Mouse (Mus musculus) liver, postnatal 0 days (tissue): ENCODE results near the gene Arnt. TPM values are rescaled to one million over a fixed set of nuclear protein-coding genes. Genes with fewer than 3 reads are reported as not detected.
A peak's percentile ranks its signal among the peaks of the same experiment; 100 is the strongest.

Experiments used
- ATAC-seq: fragments of 200-750 bp; cut with Nextera tagmentation; 2 replicates; pipeline ENCODE4 v1.8.0; 2017; ENCODE audit warnings: mild to moderate bottlenecking, moderate library complexity
- DNase-seq: peaks from one replicate; pipeline ENCODE4 v3.0.0-alpha.2; 2016
- H3K27ac ChIP-seq: fragments of 300-500 bp; sonication (generic); 2 replicates; pipeline ENCODE4 v1.5.1; 2014; ENCODE audit warnings: antibody characterized with exemption, moderate library complexity, mild to moderate bottlenecking, low read depth
- H3K27me3 ChIP-seq: fragments of 300-500 bp; sonication (generic); 2 replicates; pipeline ENCODE4 v1.6.1; 2014; ENCODE audit warnings: low read length, control low read depth, mixed read lengths; ENCODE audit not compliant: insufficient read depth
- H3K36me3 ChIP-seq: fragments of 300-500 bp; sonication (generic); replicated peaks from 2 replicates; pipeline ENCODE4 v1.6.1; 2014; ENCODE audit warnings: mild to moderate bottlenecking, control low read depth, low read length, moderate library complexity, mixed read lengths; ENCODE audit not compliant: insufficient read depth
- H3K4me1 ChIP-seq: fragments of 300-500 bp; sonication (generic); 2 replicates; pipeline ENCODE4 v1.6.1; 2014; ENCODE audit warnings: antibody characterized with exemption, mild to moderate bottlenecking, control low read depth; ENCODE audit not compliant: insufficient read depth
- H3K4me2 ChIP-seq: fragments of 300-500 bp; sonication (generic); 2 replicates; pipeline ENCODE4 v1.6.1; 2014; ENCODE audit warnings: low read depth, mild to moderate bottlenecking, low read length, moderate library complexity, mixed read lengths
- H3K4me3 ChIP-seq: fragments of 300-500 bp; sonication (generic); 2 replicates; pipeline ENCODE4 v1.5.1; 2014; ENCODE audit warnings: low read depth, low read length
- H3K9ac ChIP-seq: fragments of 300-500 bp; sonication (generic); replicated peaks from 2 replicates; pipeline ENCODE4 v1.6.1; 2014; ENCODE audit warnings: mild to moderate bottlenecking, moderate library complexity
- H3K9me3 ChIP-seq: fragments of 300-500 bp; sonication (generic); 2 replicates; pipeline ENCODE4 v1.6.1; 2016; ENCODE audit warnings: mild to moderate bottlenecking, control low read depth, low read length, mixed read lengths
- CTCF ChIP-seq: sonication (generic); IDR thresholded peaks from 2 replicates; pipeline ENCODE4 v1.5.1; 2016; ENCODE audit warnings: antibody characterized with exemption, low read depth
- EP300 ChIP-seq: IDR thresholded peaks from 2 replicates; pipeline ENCODE4 v1.6.1; 2016; ENCODE audit warnings: antibody characterized with exemption, low read depth, mild to moderate bottlenecking
- WGBS: fragments of 180-500 bp; shearing (Covaris S2); extraction: QIAGEN DNeasy Blood & Tissue Kit; methylation state at CpG from one replicate; pipeline ENCODE4 v1.1.7; 2014; ENCODE audit not compliant: insufficient replicate concordance; 5-methylcytosine and 5-hydroxymethylcytosine counted together
- polyA plus RNA-seq: library from polyadenylated mRNA; unstranded; fragments of >200 nt; fragmentation: Nextera tagmentation; extraction: Ambion mirVana; gene quantifications from 2 replicates; pipeline ENCODE4 v1.2.1, GENCODE M21; 2015

Gene Arnt
- polyA plus RNA-seq, 1 experiment from 2014 or later: 9.4 TPM

- peak; percentile 50 for ATAC-seq
- no peaks in the 10 kb centered on the region for H3K27me3 ChIP-seq
- 38% methylated on average over 7 of the region's 7 CpGs for WGBS
- no peaks in the 10 kb centered on the region for H3K36me3 ChIP-seq
- H3K4me1 ChIP-seq: peaks cover 49% of the 10 kb centered on the region
- peak overlapping the region; percentile 35; the same call in 1 of the 2 replicates for H3K9ac ChIP-seq
- TF ChIP-seq EP300 (no peak), CTCF (no peak)
- peak; percentile 38 for DNase-seq
- H3K4me2 ChIP-seq: peak overlapping the region; percentile 46
- H3K4me3 ChIP-seq: no peak overlapping the region
- H3K27ac ChIP-seq: peak overlapping the region; percentile 69
- no peaks in the 10 kb centered on the region for H3K9me3 ChIP-seq
Observed at GRCm38 (mm10) chr3:95518891-95519290, 84.7 kb downstream of the Arnt start.

- WGBS: 42% methylated on average over 2 of the region's 2 CpGs
- Histone ChIP-seq H3K9me3 (no peaks in the 10 kb centered on the region), H3K9ac (peak overlapping the region; percentile 55; the same call in 1 of the 2 replicates), H3K27me3 (no peaks in the 10 kb centered on the region), H3K4me3 (no peak overlapping the region), H3K4me1 (peaks cover 49% of the 10 kb centered on the region), H3K36me3 (no peaks in the 10 kb centered on the region), H3K4me2 (peak overlapping the region; percentile 46), H3K27ac (peak overlapping the region; percentile 69)
- peak; percentile 86 for ATAC-seq
- DNase-seq: peak; percentile 61
- 0 out of 2 replicates have a peak, but pooled peaks have one; percentile 8 for TF ChIP-seq CTCF
- TF ChIP-seq EP300: peak; percentile 99
Observed at GRCm38 (mm10) chr3:95519315-95519714, 85.1 kb downstream of the Arnt start.

GRCm38 (mm10) chr3:95520100-95520499 is 85.9 kb downstream of the Arnt start:
- DNase-seq: no peak
- ATAC-seq: no peak
- no peak for TF ChIP-seq CTCF
- peaks cover 49% of the 10 kb centered on the region for H3K4me1 ChIP-seq
- no peaks in the 10 kb centered on the region for H3K9me3 ChIP-seq
- WGBS: 87% methylated on average over 3 of the region's 3 CpGs
- no peak overlapping the region for H3K4me3 ChIP-seq
- H3K27ac ChIP-seq: peak overlapping the region; percentile 73
- no peak overlapping the region for H3K4me2 ChIP-seq
- H3K36me3 ChIP-seq: no peaks in the 10 kb centered on the region
- no peaks in the 10 kb centered on the region for H3K27me3 ChIP-seq
- H3K9ac ChIP-seq: no peak overlapping the region

- no peak for DNase-seq
- TF ChIP-seq EP300: 0 out of 2 replicates have a peak, but pooled peaks have one; percentile 13
- TF ChIP-seq CTCF: no peak
- no peak for ATAC-seq
- H3K9ac ChIP-seq: no peak overlapping the region
- 36% methylated on average over 10 of the region's 10 CpGs for WGBS
- peaks cover 46% of the 10 kb centered on the region for H3K4me1 ChIP-seq
- H3K27ac ChIP-seq: peak overlapping the region; percentile 73
- H3K27me3 ChIP-seq: no peaks in the 10 kb centered on the region
- H3K36me3 ChIP-seq: no peaks in the 10 kb centered on the region
- no peak overlapping the region for H3K4me3 ChIP-seq
- H3K9me3 ChIP-seq: no peaks in the 10 kb centered on the region
- H3K4me2 ChIP-seq: peak overlapping the region; percentile 36
Observed at GRCm38 (mm10) chr3:95521168-95521567, 87.0 kb downstream of the Arnt start.

- no peaks in the 10 kb centered on the region for H3K9me3 ChIP-seq
- no peaks in the 10 kb centered on the region for H3K36me3 ChIP-seq
- peak; percentile 3; the same call in 1 of the 2 replicates for ATAC-seq
- H3K27ac ChIP-seq: peak overlapping the region; percentile 18; the same call in 1 of the 2 replicates
- no peak overlapping the region for H3K4me2 ChIP-seq
- no peak for DNase-seq
- WGBS: 26% methylated on average over 3 of the region's 3 CpGs
- H3K4me3 ChIP-seq: no peak overlapping the region
- H3K4me1 ChIP-seq: peaks cover 33% of the 10 kb centered on the region
- no peaks in the 10 kb centered on the region for H3K27me3 ChIP-seq
- no peak overlapping the region for H3K9ac ChIP-seq
- no peak for TF ChIP-seq CTCF
- TF ChIP-seq EP300: no peak
Observed at GRCm38 (mm10) chr3:95523662-95524061, 89.5 kb downstream of the Arnt start.

- WGBS: 65% methylated on average over 2 of the region's 2 CpGs
- Histone ChIP-seq H3K4me1 (peaks cover 25% of the 10 kb centered on the region), H3K27ac (no peak overlapping the region), H3K9ac (no peak overlapping the region), H3K36me3 (no peaks in the 10 kb centered on the region), H3K4me3 (no peak overlapping the region), H3K9me3 (no peaks in the 10 kb centered on the region), H3K4me2 (no peak overlapping the region), H3K27me3 (no peaks in the 10 kb centered on the region)
- DNase-seq: no peak
- no peak for TF ChIP-seq CTCF
- TF ChIP-seq EP300: no peak
- no peak for ATAC-seq
Observed at GRCm38 (mm10) chr3:95524673-95525072, 90.5 kb downstream of the Arnt start.

GRCm38 (mm10) chr3:95526111-95526510 is 91.9 kb downstream of the Arnt start:
- peaks cover 14% of the 10 kb centered on the region for H3K4me1 ChIP-seq
- H3K27me3 ChIP-seq: no peaks in the 10 kb centered on the region
- H3K27ac ChIP-seq: peak overlapping the region; percentile 19; the same call in 1 of the 2 replicates
- ATAC-seq: 0 out of 2 replicates have a peak, but pooled peaks have one; percentile 24
- no peaks in the 10 kb centered on the region for H3K36me3 ChIP-seq
- TF ChIP-seq EP300 (no peak), CTCF (no peak)
- no peak overlapping the region for H3K4me3 ChIP-seq
- no peak overlapping the region for H3K4me2 ChIP-seq
- H3K9me3 ChIP-seq: no peaks in the 10 kb centered on the region
- no peak overlapping the region for H3K9ac ChIP-seq
- no peak for DNase-seq
